Mouse (Mus musculus) embryonic stem cell, embryonic (primary cell): ENCODE data around the gene 4930451I11Rik.

ENCODE experiments used
- CTCF ChIA-PET, 4 experiments: fragments of 300-600 bp in 2 of 4; fragments of 350-600 bp in 2 of 4; sonication (Branson Sonifier 250); formaldehyde crosslinking; loops; one replicate each; lab custom pipeline; 2022; ENCODE audit warnings: inconsistent platforms in 2 of 4; lab: Charles Lee
- POLR2A ChIA-PET, 4 experiments: fragments of 300-600 bp in 2 of 4; fragments of 350-600 bp in 2 of 4; sonication (Branson Sonifier 250); formaldehyde crosslinking; loops; one replicate each; lab custom pipeline; 2022; ENCODE audit warnings: antibody characterized with exemption in 4 of 4, inconsistent platforms in 1 of 4; lab: Charles Lee

Gene 4930451I11Rik

GRCm38 (mm10) chr7:126831539-126831938 lies at the start of gene 4930451I11Rik:
Gene 4930451I11Rik, minus strand, starts transcription at chr7:126831639.
- ChIA-PET CTCF (interaction anchor here (0.5 to 2.4 kb wide), 8 partner anchors 10 to 1118 kb away, joined by 3 to 12 read pairs (median 5); no protein-coding TSS in a partner anchor), POLR2A (interaction anchor here in 3 of 4 experiments (0.5 to 2.6 kb wide), 15 partner anchors 9 to 312 kb away, joined by 3 to 11 read pairs (median 7); partner anchors contain the start of genes Doc2a (in 1 of the 3), Hirip3 (in 1 of the 3), Ino80e (in 1 of the 3) and Kctd13 (in 1 of the 3))

- CTCF ChIA-PET, result no interaction called here
- POLR2A ChIA-PET, result interaction anchor here in 1 of 4 experiments (0.8 to 1.1 kb wide), 3 partner anchors 20 to 31 kb away, joined by 3 to 6 read pairs (median 6); partner anchors contain the start of genes Hirip3 and Ino80e
These were observed 49.6 kb upstream of the 4930451I11Rik start for GRCm38 (mm10) chr7:126881040-126881439.

GRCm38 (mm10) chr7:126877239-126877638 lies 45.8 kb upstream of the 4930451I11Rik start:
- POLR2A ChIA-PET, result interaction anchor here in 2 of 4 experiments (0.6 to 1.4 kb wide), 5 partner anchors 8 to 1104 kb away, joined by 3 to 7 read pairs (median 4); partner anchors contain the start of genes Hirip3 (in 1 of the 2) and Ino80e (in 1 of the 2)
- CTCF ChIA-PET, result interaction anchor here in 1 of 4 experiments (0.6 kb wide), 1 partner anchor 90 kb away, joined by 3 read pairs; no protein-coding TSS in a partner anchor

- POLR2A ChIA-PET, result interaction anchor here in 3 of 4 experiments (0.9 to 5.8 kb wide), 7 partner anchors 8 to 58 kb away, joined by 3 to 35 read pairs (median 5); partner anchors contain the start of genes Hirip3 (in 2 of the 3), Ino80e (in 2 of the 3) and Taok2 (in 2 of the 3)
- CTCF ChIA-PET, result interaction anchor here in 1 of 4 experiments (0.5 kb wide), 1 partner anchor 257 kb away, joined by 4 read pairs; no protein-coding TSS in a partner anchor
These were observed 39.1 kb upstream of the 4930451I11Rik start for GRCm38 (mm10) chr7:126870520-126870891.

- ChIA-PET CTCF (interaction anchor here in 1 of 4 experiments (0.5 kb wide), 1 partner anchor 257 kb away, joined by 4 read pairs; no protein-coding TSS in a partner anchor), POLR2A (interaction anchor here in 3 of 4 experiments (0.6 to 5.8 kb wide), 9 partner anchors 7 to 157 kb away, joined by 3 to 35 read pairs (median 4); partner anchors contain the start of genes Hirip3 (in 2 of the 3), Ino80e (in 2 of the 3), Maz (in 1 of the 3) and Taok2 (in 1 of the 3))
These were observed 38.5 kb upstream of the 4930451I11Rik start for GRCm38 (mm10) chr7:126869780-126870519.

- POLR2A ChIA-PET, result interaction anchor here in 2 of 4 experiments (0.7 to 2.9 kb wide), 5 partner anchors 10 to 159 kb away, joined by 3 to 8 read pairs (median 3); partner anchors contain the start of genes Taok2 (in 2 of the 2) and Maz (in 1 of the 2)
- CTCF ChIA-PET, result interaction anchor here in 1 of 4 experiments (0.6 kb wide), 1 partner anchor 21 kb away, joined by 5 read pairs; no protein-coding TSS in a partner anchor
These were observed 36.6 kb upstream of the 4930451I11Rik start for GRCm38 (mm10) chr7:126868003-126868402.

- ChIA-PET CTCF (no interaction called here), POLR2A (interaction anchor here in 2 of 4 experiments (1.0 to 2.9 kb wide), 4 partner anchors 17 to 159 kb away, joined by 3 to 8 read pairs (median 5); partner anchors contain the start of genes Taok2 (in 2 of the 2) and Maz (in 1 of the 2))
These were observed 36.1 kb upstream of the 4930451I11Rik start for GRCm38 (mm10) chr7:126867534-126867933.

- CTCF ChIA-PET, result interaction anchor here in 3 of 4 experiments (0.6 to 1.1 kb wide), 5 partner anchors 21 to 318 kb away, joined by 3 to 4 read pairs (median 3); partner anchors contain the start of gene Taok2 (in 1 of the 3)
- POLR2A ChIA-PET, result interaction anchor here (0.6 to 4.3 kb wide), 25 partner anchors 9 to 362 kb away, joined by 3 to 35 read pairs (median 5); partner anchors contain the start of genes Taok2 (in 3 of the 4), Doc2a (in 2 of the 4), Kif22 (in 1 of the 4) and Maz (in 1 of the 4)
These were observed 32.4 kb upstream of the 4930451I11Rik start for GRCm38 (mm10) chr7:126863791-126864190.

- ChIA-PET CTCF (interaction anchor here (0.5 to 1.1 kb wide), 5 partner anchors 15 to 220 kb away, joined by 3 to 4 read pairs (median 3); partner anchors contain the start of gene Doc2a (in 1 of the 4)), POLR2A (interaction anchor here (0.5 to 4.3 kb wide), 57 partner anchors 9 to 532 kb away, joined by 3 to 35 read pairs (median 5); partner anchors contain the start of genes Taok2 (in 4 of the 4), Doc2a (in 2 of the 4), Kif22 (in 2 of the 4) and 4930451I11Rik (in 1 of the 4))
These were observed 30.8 kb upstream of the 4930451I11Rik start, which contains the start of gene Ino80e for GRCm38 (mm10) chr7:126862147-126862784. Gene Ino80e, minus strand, starts transcription at chr7:126862377.

GRCm38 (mm10) chr7:126861429-126862130 lies 30.1 kb upstream of the 4930451I11Rik start, which contains the start of gene Hirip3:
Gene Hirip3, plus strand, starts transcription at chr7:126861972.
- POLR2A ChIA-PET, result interaction anchor here (0.5 to 4.3 kb wide), 52 partner anchors 8 to 533 kb away, joined by 3 to 35 read pairs (median 5); partner anchors contain the start of genes Taok2 (in 4 of the 4), Kif22 (in 2 of the 4), 4930451I11Rik (in 1 of the 4) and Asphd1 (in 1 of the 4)
- CTCF ChIA-PET, result interaction anchor here in 3 of 4 experiments (0.5 to 1.7 kb wide), 6 partner anchors 14 to 221 kb away, joined by 3 to 6 read pairs (median 3); partner anchors contain the start of gene Doc2a (in 1 of the 3)

- POLR2A ChIA-PET, result interaction anchor here in 3 of 4 experiments (0.5 to 4.3 kb wide), 20 partner anchors 7 to 521 kb away, joined by 3 to 35 read pairs (median 6); partner anchors contain the start of genes Taok2 (in 2 of the 3), 4930451I11Rik (in 1 of the 3), Doc2a (in 1 of the 3) and Kctd13 (in 1 of the 3)
- CTCF ChIA-PET, result interaction anchor here in 1 of 4 experiments (0.5 to 1.7 kb wide), 2 partner anchors 28 to 117 kb away, joined by 3 to 6 read pairs; no protein-coding TSS in a partner anchor
These were observed 29.5 kb upstream of the 4930451I11Rik start for GRCm38 (mm10) chr7:126860987-126861386.

- ChIA-PET POLR2A (interaction anchor here (0.6 to 5.8 kb wide), 21 partner anchors 9 to 477 kb away, joined by 3 to 32 read pairs (median 3); partner anchors contain the start of genes Doc2a (in 3 of the 4), Taok2 (in 2 of the 4), Fam57b (in 1 of the 4) and Kif22 (in 1 of the 4)), CTCF (interaction anchor here (0.5 to 1.6 kb wide), 8 partner anchors 21 to 423 kb away, joined by 3 to 7 read pairs (median 3); no protein-coding TSS in a partner anchor)
These were observed 25.4 kb upstream of the 4930451I11Rik start for GRCm38 (mm10) chr7:126856741-126857420.

- ChIA-PET CTCF (interaction anchor here in 1 of 4 experiments (1.6 kb wide), 1 partner anchor 23 kb away, joined by 4 read pairs; no protein-coding TSS in a partner anchor), POLR2A (interaction anchor here in 2 of 4 experiments (0.8 to 5.8 kb wide), 12 partner anchors 8 to 187 kb away, joined by 3 to 32 read pairs (median 4); partner anchors contain the start of genes Doc2a (in 2 of the 2), Taok2 (in 2 of the 2), Kif22 (in 1 of the 2) and Tbx6 (in 1 of the 2))
These were observed 24.2 kb upstream of the 4930451I11Rik start for GRCm38 (mm10) chr7:126855641-126856040.

- ChIA-PET CTCF (interaction anchor here in 1 of 4 experiments (0.7 kb wide), 1 partner anchor 159 kb away, joined by 3 read pairs; no protein-coding TSS in a partner anchor), POLR2A (interaction anchor here in 2 of 4 experiments (0.6 to 3.1 kb wide), 14 partner anchors 8 to 1463 kb away, joined by 3 to 14 read pairs (median 4); partner anchors contain the start of genes Hirip3 (in 2 of the 2), Ino80e (in 2 of the 2), Taok2 (in 2 of the 2) and Kif22 (in 1 of the 2))
These were observed 22.0 kb upstream of the 4930451I11Rik start for GRCm38 (mm10) chr7:126853454-126853853.
